Mouse (Mus musculus): Measurements from ENCODE around the gene Nrg4.

Gene Nrg4

GRCm38 (mm10) chr9:55170655-55171412 is 155.8 kb downstream of the Nrg4 start:
- H3K27me3 ChIP-seq (ENCODE audit: insufficient read depth, low read length) = no peaks in the 10 kb centered on the region
- no peak for TF ChIP-seq NANOG (IDR thresholded peaks at IDR 0.05; ENCODE audit: borderline replicate concordance, low read length)
- no peak for TF ChIP-seq POU5F1 (IDR thresholded peaks at IDR 0.05; ENCODE audit: borderline replicate concordance, low read length)
- TF ChIP-seq CTCF (conservative IDR thresholded peaks at IDR 0.05; ENCODE audit: low read length) = no peak
- H3K4me3 ChIP-seq (replicated peaks; ENCODE audit: low read length) = no peak overlapping the region
- peaks cover 35% of the 10 kb centered on the region for H3K4me1 ChIP-seq (replicated peaks; ENCODE audit: low read depth, low read length)
- peaks cover 56% of the 10 kb centered on the region for H3K36me3 ChIP-seq (ENCODE audit: insufficient read depth, low read length)
- no peaks in the 10 kb centered on the region for H3K9me3 ChIP-seq (ENCODE audit: low read length)

Data from E14TG2a.4 (cell line).